Mouse (Mus musculus) spleen, postnatal 4 days (tissue): ENCODE results near the gene Olfr1459.

Experiments used
- DNase-seq, 2 experiments: peaks; one replicate each; pipeline ENCODE4 v3.0.0; 2022; ENCODE audit warnings: low spot score in 2 of 2

The Olfr1459 gene

GRCm38 (mm10) chr19:13149449-13149848 lies at the start of gene Olfr1459:
Gene Olfr1459, minus strand, starts transcription at chr19:13149549.
- DNase-seq, result no peak

- no peak for DNase-seq
Observed at GRCm38 (mm10) chr19:13185434-13185833, 36.1 kb upstream of the Olfr1459 start, which contains the start of gene Olfr1462. Gene Olfr1462, plus strand, starts transcription at chr19:13185734.

GRCm38 (mm10) chr19:13162700-13163099 lies 13.4 kb upstream of the Olfr1459 start, which contains the start of gene Olfr1461:
Gene Olfr1461, plus strand, starts transcription at chr19:13163000.
- no peak for DNase-seq

- DNase-seq, result no peak
Observed at GRCm38 (mm10) chr19:13106675-13107074, 42.7 kb downstream of the Olfr1459 start, which contains the start of gene Olfr1458. Gene Olfr1458, minus strand, starts transcription at chr19:13106775.

GRCm38 (mm10) chr19:13097791-13098190 lies 51.6 kb downstream of the Olfr1459 start, which contains the start of gene Olfr1457:
Gene Olfr1457, minus strand, starts transcription at chr19:13097891.
- no peak for DNase-seq

GRCm38 (mm10) chr19:13093908-13094307 lies 55.4 kb downstream of the Olfr1459 start:
- no peak for DNase-seq
